Mouse (Mus musculus): Measurements from ENCODE around the gene Cacng2. TPM values are rescaled to one million over a fixed set of nuclear protein-coding genes. Genes with fewer than 3 reads are reported as not detected.

Cacng2 gene
- total RNA-seq, 2 experiments from 2014 or later: 51.4 to 54.6 TPM

DNA sequence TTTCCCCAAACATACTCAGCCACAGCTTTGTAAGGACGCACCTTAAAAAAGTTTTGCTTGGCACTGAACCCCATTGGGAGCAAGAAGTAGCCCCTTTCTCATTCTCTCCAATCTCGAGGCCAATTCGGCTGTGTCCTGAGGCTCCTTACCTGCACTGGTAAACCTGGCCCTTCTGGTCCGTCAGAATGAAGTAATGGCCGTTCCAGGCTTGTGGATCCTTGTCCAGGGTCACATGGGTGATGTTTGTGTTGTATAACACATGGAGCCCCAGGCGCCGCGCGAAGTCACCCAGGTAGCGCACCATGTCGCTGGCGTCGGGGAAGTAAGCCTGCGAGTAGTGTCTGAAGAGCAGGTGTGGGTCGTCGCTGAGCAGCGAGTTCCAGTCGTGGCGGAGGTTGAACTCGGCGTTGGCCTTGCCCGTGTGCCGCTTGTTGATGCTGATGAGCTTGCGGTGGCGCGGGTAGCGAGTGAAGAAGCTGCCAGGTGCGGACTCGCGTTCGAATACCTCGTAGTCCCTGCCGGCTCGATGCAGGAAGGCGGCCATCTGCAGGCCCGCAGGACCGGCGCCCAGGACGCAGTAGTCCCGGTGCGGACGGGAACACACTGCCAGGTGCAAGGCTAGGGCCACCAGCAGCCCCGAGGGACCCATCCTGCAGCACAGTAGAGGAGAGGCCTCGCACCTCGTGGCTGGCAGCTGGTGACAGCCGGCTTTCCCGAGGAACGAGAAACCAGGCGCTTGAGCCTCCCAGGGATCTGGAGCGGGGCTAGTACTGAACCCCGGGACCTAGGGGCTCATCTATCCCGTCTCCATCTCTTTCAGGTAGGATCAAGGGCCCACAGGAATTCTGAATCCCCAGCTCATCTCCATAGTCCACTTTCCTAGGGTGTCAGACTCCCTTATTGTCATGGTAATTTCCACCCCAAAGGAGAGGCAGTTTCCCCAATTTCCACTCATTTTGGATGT lies 164.1 kb downstream of the Cacng2 start:
- no peak for DNase-seq (ENCODE audit: low spot score in 2 of 2)

DNA sequence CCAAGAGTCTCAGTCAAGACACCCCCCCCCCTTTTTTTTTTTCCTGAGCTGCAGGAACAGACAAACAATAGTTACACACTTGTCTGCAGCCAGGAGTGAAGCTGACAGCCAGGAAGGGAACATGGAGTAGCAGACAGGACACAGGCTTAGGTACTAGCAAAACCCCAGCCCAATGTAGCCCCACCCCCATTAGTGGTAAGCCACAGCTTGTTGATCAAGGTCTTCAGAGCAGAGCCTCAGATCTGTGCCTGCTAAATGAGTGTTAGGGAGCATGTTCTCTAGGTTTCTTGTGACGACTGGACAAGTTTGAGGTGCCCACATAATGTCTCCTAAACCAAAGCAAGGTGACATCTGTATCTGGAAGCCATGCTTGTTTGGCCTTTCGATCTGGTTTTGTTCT lies 165.5 kb downstream of the Cacng2 start:
- DNase-seq (ENCODE audit: low spot score in 2 of 2): no peak

DNA sequence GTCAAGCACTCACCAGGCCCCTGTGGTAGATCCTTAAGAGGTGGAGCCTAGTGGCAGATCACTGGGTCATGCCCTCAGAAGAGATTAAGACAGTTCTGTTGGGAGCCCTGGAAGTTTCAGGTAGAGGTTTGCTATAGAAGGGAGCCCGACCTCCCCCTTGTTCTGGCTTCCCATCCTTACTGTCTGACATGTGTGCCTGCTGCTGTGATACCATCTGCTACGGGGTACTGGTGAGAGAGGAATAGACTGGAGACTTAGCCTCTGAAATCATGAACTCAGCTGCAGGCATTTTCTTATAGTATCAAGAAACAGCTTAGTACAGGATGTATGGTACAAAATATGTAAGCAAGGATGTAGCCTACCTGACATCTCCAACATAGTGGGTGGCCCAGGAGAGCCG lies 166.9 kb downstream of the Cacng2 start:
- no peak for DNase-seq (ENCODE audit: low spot score in 2 of 2)

DNA sequence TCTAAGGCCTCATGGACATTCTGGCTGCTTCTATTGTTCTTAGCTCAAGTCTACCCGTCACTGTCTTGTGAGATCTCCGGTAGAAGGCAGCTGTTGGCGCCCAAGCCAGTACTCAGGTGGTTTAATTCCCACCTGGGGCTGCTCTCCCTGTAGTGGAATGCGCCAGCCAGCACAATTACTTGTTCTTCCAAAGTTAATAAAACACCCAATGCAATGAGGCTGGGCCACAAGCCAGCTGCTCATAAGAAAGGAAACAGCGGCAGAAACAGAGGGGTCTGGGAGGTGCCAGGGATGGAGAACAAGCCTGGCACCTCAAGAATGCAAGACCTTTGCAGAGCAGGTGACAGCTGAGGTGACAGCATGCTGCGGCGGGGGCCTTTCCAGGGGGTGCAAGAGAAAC lies 170.8 kb downstream of the Cacng2 start:
- no peak for DNase-seq (ENCODE audit: low spot score in 2 of 2)

DNA sequence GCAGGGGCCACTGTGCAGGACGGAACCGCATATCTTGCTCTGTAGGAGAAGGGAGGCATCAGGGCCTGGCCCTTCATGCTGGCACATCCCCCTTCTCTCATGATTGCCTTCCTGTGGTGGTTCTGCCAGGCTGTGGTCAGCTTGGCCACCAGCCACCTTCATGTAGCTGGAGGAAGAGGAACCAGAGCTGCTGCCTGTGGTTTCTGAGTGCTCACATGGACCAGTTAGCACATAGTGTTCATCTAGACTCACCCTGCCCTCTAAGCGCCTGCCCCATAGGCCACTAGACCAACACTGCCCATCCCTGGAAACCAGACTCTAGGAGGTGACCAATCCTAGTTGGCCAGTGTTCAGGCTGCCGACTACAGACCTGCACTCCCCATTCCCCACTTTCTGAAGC lies 174.1 kb downstream of the Cacng2 start:
- DNase-seq (ENCODE audit: low spot score in 2 of 2): no peak

Other genes starting within 250 kb of the Cacng2 start
- 100 to 1,000 TPM; 145 TPM for gene Txn2, start 191.0 kb downstream of the Cacng2 start, total RNA-seq (2021)
- gene Foxred2, start 163.3 kb downstream of the Cacng2 start, total RNA-seq (2021): 10 to 100 TPM; 10.6 to 14.0 TPM
- gene Eif3d, start 149.2 kb downstream of the Cacng2 start, total RNA-seq (2021): 100 to 1,000 TPM; 101 to 102 TPM
- gene Ift27, start 54.1 kb upstream of the Cacng2 start, total RNA-seq (2021): 10 to 100 TPM; 28.6 to 30.7 TPM
- 100 to 1,000 TPM in 1 of 2 experiments, 10 to 100 TPM in 1; 91.2 to 126 TPM for gene Pvalb, start 86.4 kb upstream of the Cacng2 start, total RNA-seq (2021)
- 1 to 10 TPM in 1 of 2 experiments, under 1 TPM in 1; 0.95 to 1.5 TPM for gene Ncf4, start 124.8 kb upstream of the Cacng2 start, total RNA-seq (2021)
- under 1 TPM; 0.66 to 0.72 TPM for gene Csf2rb2, start 185.7 kb upstream of the Cacng2 start, total RNA-seq (2021)
- under 1 TPM; 0.66 to 1.00 TPM for gene Csf2rb, start 205.7 kb upstream of the Cacng2 start, total RNA-seq (2021)